Mouse (Mus musculus) CH12.LX (cell line): Measurements from ENCODE around the gene Cyb5rl.

Experiments used
- BHLHE40 ChIP-seq: IDR thresholded peaks from 2 replicates; pipeline ENCODE4 v1.6.1; 2011; ENCODE audit warnings: mild to moderate bottlenecking, low read depth, low read length, improper control_type of control experiment
- CHD1 ChIP-seq: IDR thresholded peaks from 2 replicates; pipeline ENCODE4 v1.6.1; 2012; ENCODE audit warnings: low read depth, low read length, improper control_type of control experiment, inconsistent platforms
- CTCF ChIP-seq, 2 experiments: IDR thresholded peaks in 1 of 2; conservative IDR thresholded peaks in 1 of 2; 2 replicates each; pipeline ENCODE4 v1.5.1; 2011 to 2012; ENCODE audit warnings: low read depth in 2 of 2, low read length in 2 of 2, improper control_type of control experiment in 1 of 2, inconsistent platforms in 1 of 2, mild to moderate bottlenecking in 1 of 2, moderate library complexity in 1 of 2
- EP300 ChIP-seq: IDR thresholded peaks from 2 replicates; pipeline ENCODE4 v1.6.1; 2011; ENCODE audit warnings: low read length, improper control_type of control experiment
- ETS1 ChIP-seq: conservative IDR thresholded peaks from 2 replicates; pipeline ENCODE4 v1.6.1; 2012; ENCODE audit warnings: low read depth, mild to moderate bottlenecking, inconsistent platforms, low read length, improper control_type of control experiment, moderate library complexity
- MAZ ChIP-seq: IDR thresholded peaks from 2 replicates; pipeline ENCODE4 v1.6.1; 2012; ENCODE audit warnings: low read depth, mild to moderate bottlenecking, inconsistent platforms, low read length, improper control_type of control experiment, moderate library complexity
- MXI1 ChIP-seq: IDR thresholded peaks from 2 replicates; pipeline ENCODE4 v1.6.1; 2011; ENCODE audit warnings: mild to moderate bottlenecking, low read depth, low read length, improper control_type of control experiment
- POLR2A ChIP-seq: IDR thresholded peaks from 2 replicates; pipeline ENCODE4 v1.6.1; 2011; ENCODE audit warnings: low read depth, mild to moderate bottlenecking, improper control_type of control experiment, low read length
- TBP ChIP-seq: conservative IDR thresholded peaks from 2 replicates; pipeline ENCODE4 v1.6.1; 2011; ENCODE audit warnings: low read depth, low read length, improper control_type of control experiment
- TCF12 ChIP-seq: IDR thresholded peaks from 2 replicates; pipeline ENCODE4 v1.6.1; 2014; ENCODE audit warnings: low read depth, mild to moderate bottlenecking, inconsistent platforms, low read length, improper control_type of control experiment
- USF2 ChIP-seq: conservative IDR thresholded peaks from 2 replicates; pipeline ENCODE4 v1.6.1; 2011; ENCODE audit warnings: low read depth, low read length, improper control_type of control experiment
- ZC3H11A ChIP-seq: IDR thresholded peaks from 2 replicates; pipeline ENCODE4 v1.6.1; 2012; ENCODE audit warnings: low read depth, mild to moderate bottlenecking, inconsistent platforms, low read length, improper control_type of control experiment

DNA sequence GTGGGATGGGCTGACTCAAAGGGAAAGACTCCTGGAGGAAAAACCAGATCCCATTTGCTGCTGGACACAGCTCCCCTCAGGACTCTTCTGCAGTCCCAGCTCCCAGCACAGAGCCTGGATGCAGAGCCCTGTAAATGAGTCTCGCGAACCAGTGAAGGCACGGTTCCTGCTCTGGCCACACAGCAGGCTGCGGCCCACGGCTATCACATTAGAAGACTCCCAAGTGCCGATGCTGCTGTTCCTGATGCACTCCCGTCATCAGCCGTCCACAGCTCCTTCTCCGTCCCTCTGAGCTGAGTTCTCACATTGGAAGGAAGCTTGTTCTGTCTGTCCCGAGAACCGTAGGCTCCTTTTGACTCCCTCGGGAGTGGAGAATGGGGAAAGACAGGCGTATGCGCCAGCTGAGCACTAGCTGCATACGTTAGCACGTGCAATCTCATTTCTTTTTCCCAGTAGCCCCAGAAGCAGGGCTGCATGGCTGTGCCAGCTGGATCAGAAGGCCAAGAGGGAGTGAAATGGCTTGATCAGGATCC, 30.1 kb downstream of the Cyb5rl start, which contains the start of gene Cdcp2:
- TF ChIP-seq POLR2A (no peak), CTCF (conservative IDR thresholded peaks at IDR 0.05 in 1 of 2, IDR thresholded peaks at IDR 0.05 in 1 of 2; ENCODE audit: low read depth in 2 of 2, low read length in 2 of 2) (no peak), CHD1 (no peak), MXI1 (no peak), USF2 (no peak), EP300 (no peak), MAZ (no peak), ZC3H11A (no peak), TCF12 (no peak), TBP (no peak), ETS1 (no peak), BHLHE40 (no peak)
